Mouse (Mus musculus) c-Kit-positive CD71-positive TER-119-positive erythroid progenitor cells, embryonic 14.5 days (primary cell): ENCODE results near the gene Serpina3i.
"Not testable (repeated sequence)": the region's sequence is repeated elsewhere in the genome, so short reads cannot be mapped to it uniquely, and the experiment has no call there.

Source experiments
- DNase-seq: peaks from one replicate; pipeline ENCODE4 v3.0.0-alpha.2; 2013; ENCODE audit warnings: low spot score

The Serpina3i gene

GRCm38 (mm10) chr12:104262863-104263262 lies at the start of gene Serpina3i:
Serpina3i (plus strand) TSS chr12:104263122.
- no peak for DNase-seq

- DNase-seq, result no peak
Observed at GRCm38 (mm10) chr12:104213689-104214444, 49.1 kb upstream of the Serpina3i start.

- DNase-seq, result no peak
Observed at GRCm38 (mm10) chr12:104214445-104214753, 48.5 kb upstream of the Serpina3i start, which contains the start of gene Serpina3f. Serpina3f (plus strand) TSS chr12:104214544.

- no peak for DNase-seq
Observed at GRCm38 (mm10) chr12:104215249-104215648, 47.7 kb upstream of the Serpina3i start.

- DNase-seq, result no peak
Observed at GRCm38 (mm10) chr12:104221616-104222015, 41.3 kb upstream of the Serpina3i start.

- DNase-seq, result no peak
Observed at GRCm38 (mm10) chr12:104223690-104224089, 39.2 kb upstream of the Serpina3i start.

GRCm38 (mm10) chr12:104224598-104225300 lies 38.2 kb upstream of the Serpina3i start:
- no peak for DNase-seq

GRCm38 (mm10) chr12:104230762-104231161 lies 32.2 kb upstream of the Serpina3i start:
- no peak for DNase-seq

GRCm38 (mm10) chr12:104235915-104236314 lies 27.0 kb upstream of the Serpina3i start, which contains the start of gene Serpina3g:
Serpina3g (plus strand) TSS chr12:104236245.
- no peak for DNase-seq

- DNase-seq, result not testable (repeated sequence)
Observed at GRCm38 (mm10) chr12:104238048-104238447, 24.9 kb upstream of the Serpina3i start.

- DNase-seq, result no peak
Observed at GRCm38 (mm10) chr12:104243307-104243706, 19.6 kb upstream of the Serpina3i start.

- no peak for DNase-seq
Observed at GRCm38 (mm10) chr12:104245092-104245491, 17.8 kb upstream of the Serpina3i start.

- no peak for DNase-seq
Observed at GRCm38 (mm10) chr12:104245595-104245994, 17.3 kb upstream of the Serpina3i start.

GRCm38 (mm10) chr12:104247553-104248002 lies 15.3 kb upstream of the Serpina3i start:
- no peak for DNase-seq

GRCm38 (mm10) chr12:104248231-104248630 lies 14.7 kb upstream of the Serpina3i start:
- DNase-seq, result no peak

GRCm38 (mm10) chr12:104261041-104261440 lies 1.9 kb upstream of the Serpina3i start:
- no peak for DNase-seq

GRCm38 (mm10) chr12:104266374-104266773 lies 3.5 kb downstream of the Serpina3i start:
- DNase-seq, result no peak

- no peak for DNase-seq
Observed at GRCm38 (mm10) chr12:104278216-104279055, 15.5 kb downstream of the Serpina3i start.

- DNase-seq, result no peak
Observed at GRCm38 (mm10) chr12:104279056-104279435, 16.1 kb downstream of the Serpina3i start.

GRCm38 (mm10) chr12:104283380-104283779 lies 20.5 kb downstream of the Serpina3i start:
- DNase-seq, result no peak

GRCm38 (mm10) chr12:104288336-104288735 lies 25.4 kb downstream of the Serpina3i start:
- no peak for DNase-seq

GRCm38 (mm10) chr12:104289872-104290271 lies 26.9 kb downstream of the Serpina3i start:
- no peak for DNase-seq
